Mouse (Mus musculus) layer of hippocampus, postnatal 25 days (tissue): ENCODE data around the gene Mrps36. TPM values are rescaled to one million over a fixed set of nuclear protein-coding genes. Genes with fewer than 3 reads are reported as not detected.
"Not testable (repeated sequence)": the region's sequence is repeated elsewhere in the genome, so short reads cannot be mapped to it uniquely, and the experiment has no call there.

Experiments
- DNase-seq, 2 experiments: peaks; one replicate each; pipeline ENCODE4 v3.0.0; 2022; ENCODE audit warnings: mixed read lengths in 2 of 2, low spot score in 1 of 2; ENCODE audit errors: extremely low spot score in 1 of 2
- total RNA-seq, 2 experiments: library from RNA; stranded (reverse); gene quantifications; 2 replicates each; pipeline ENCODE4 v1.2.3; 2021

Mrps36 gene
- total RNA-seq, 2 experiments from 2014 or later, result 55.9 to 56.0 TPM

GRCm38 (mm10) chr13:100742831-100743230, 1.6 kb downstream of the Mrps36 start:
- no peak for DNase-seq

GRCm38 (mm10) chr13:100732756-100733155, 11.7 kb downstream of the Mrps36 start:
- no peak for DNase-seq

GRCm38 (mm10) chr13:100731462-100732046, 12.9 kb downstream of the Mrps36 start:
- not testable (repeated sequence) for DNase-seq

- DNase-seq, result peak; percentile 76 to 82
Observed at GRCm38 (mm10) chr13:100730861-100731176, 13.6 kb downstream of the Mrps36 start, which contains the start of gene Cdk7. Gene Cdk7 (minus strand): TSS chr13:100730939.

DNA sequence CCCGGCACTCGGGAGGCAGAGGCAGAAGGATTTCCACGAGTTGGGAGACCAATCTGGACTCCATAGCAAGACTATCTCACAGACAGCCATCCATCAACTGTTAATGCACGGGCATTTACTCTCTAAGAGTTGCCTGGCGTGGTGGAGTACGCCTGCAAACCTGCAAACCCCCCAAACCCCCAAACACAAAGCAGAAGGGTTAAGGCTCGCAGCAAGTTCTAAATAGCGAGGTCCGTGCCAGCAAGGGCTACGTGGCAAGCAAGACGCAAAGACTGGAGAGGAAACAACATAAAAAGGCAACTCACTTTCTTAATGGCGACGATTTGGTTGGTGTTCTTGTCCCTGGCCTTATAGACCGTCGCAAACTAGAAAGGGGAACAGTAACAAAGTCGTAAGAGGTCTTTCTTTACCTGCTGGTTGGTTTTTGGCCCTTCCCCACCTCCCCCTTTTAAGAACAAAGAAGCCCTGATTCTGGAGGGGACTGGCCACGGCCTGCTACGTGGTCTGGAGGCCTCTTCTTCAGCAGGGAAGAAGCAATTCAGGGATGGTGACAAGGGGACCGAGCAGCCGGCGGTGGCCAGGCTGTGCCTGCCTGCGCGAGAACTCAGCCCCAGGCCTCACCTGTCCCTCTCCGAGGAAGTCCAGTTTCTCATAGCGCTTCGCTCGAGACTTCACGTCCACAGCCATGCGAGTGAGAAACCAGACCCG, 14.2 kb downstream of the Mrps36 start:
- DNase-seq, result peak in 1 of 2 experiments; percentile 3

DNA sequence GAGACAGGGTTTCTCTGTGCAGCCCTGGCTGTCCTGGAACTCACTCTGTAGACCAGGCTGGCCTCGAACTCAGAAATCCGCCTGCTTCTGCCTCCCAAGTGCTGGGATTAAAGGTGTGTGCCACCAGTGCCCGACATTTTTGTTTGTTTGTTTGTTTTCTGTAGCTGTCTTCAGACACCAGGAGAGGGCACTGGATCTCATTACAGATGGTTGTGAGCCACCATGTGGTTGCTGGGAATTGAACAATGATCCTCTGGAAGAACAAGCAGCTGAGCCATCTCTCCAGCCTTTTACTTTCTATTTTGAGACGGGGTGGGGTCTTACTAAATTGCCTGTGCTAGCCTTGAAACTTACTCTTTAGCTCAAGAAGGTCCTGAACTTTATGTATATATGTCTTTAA, 15.9 kb downstream of the Mrps36 start:
- not testable (repeated sequence) for DNase-seq

GRCm38 (mm10) chr13:100728086-100728485, 16.4 kb downstream of the Mrps36 start:
- no peak for DNase-seq

- DNase-seq, result no peak
Observed at GRCm38 (mm10) chr13:100725194-100725593, 19.3 kb downstream of the Mrps36 start.

DNA sequence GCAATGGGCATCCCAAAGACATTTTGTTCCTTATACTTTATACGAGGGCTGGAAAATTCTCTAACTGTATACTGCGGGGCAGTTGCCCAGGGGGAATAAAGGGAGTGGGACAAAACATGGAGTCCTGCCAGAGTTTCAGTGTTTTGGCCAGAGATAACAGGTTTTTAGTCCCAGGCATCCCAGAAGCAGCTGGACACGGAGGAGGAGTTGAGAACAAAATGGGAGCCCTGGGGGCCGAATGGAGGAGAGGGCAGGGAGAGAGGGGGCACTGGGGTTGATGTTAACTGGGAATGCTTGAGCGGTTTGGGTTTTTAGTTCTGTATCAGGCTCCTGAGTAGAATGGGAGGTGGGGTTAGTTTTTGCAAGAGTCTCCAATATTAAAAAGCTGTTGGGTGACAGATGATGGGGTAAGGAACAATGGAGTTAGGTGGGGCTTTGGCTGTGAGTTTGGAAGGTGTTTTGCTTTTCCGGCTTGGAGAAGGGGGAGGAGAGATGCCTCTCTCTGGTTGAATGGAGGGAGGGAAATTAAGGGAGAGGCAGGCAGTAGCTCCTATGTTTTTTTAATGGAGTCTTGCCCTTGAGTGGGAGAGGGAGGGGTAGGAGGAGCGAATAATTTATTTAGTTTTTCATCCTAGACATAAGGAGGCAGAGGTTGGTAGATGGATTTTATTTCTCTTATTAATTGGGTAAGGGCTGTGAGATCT, 20.3 kb downstream of the Mrps36 start:
- no peak for DNase-seq

GRCm38 (mm10) chr13:100721656-100722055, 22.8 kb downstream of the Mrps36 start:
- DNase-seq, result no peak

DNA sequence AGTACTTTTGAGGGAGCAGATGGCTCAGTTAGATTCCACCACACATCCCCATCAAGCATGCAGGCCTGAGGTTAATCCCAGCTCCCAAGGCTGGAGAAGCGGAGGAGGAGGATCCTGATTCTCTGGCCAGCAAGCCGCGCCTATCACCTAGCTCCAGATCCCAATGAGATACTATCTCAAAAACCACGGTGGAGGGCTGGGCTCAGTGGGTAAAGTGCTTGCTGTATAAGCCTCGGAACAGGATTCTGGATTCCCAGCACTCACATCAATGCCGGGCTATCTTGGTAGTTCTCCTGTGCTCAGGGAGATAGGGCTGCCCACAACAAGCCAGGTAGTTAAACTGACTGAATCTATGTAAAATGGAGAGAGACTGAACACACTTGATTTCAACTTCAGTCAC, 29.0 kb downstream of the Mrps36 start:
- DNase-seq, result no peak

- no peak for DNase-seq
Observed at GRCm38 (mm10) chr13:100706206-100706605, 38.3 kb downstream of the Mrps36 start.

DNA sequence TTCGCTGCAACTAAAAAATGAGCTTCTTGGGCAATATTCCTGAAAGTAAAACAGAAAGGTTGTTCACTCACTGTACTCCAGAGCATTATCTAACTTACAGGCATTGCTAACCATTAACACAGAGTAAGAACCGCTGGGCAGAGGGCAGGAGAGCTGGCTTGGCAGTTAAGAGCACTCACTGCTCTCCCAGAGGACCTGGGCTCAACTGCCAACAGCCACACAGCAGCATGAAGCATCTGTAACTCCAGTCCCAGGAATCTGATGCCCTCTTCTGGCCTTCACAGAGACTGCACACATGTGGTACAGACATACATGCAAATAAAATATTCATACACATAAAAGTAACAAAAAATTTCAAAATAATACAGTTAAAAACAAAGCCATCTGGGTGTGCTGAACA, 41.0 kb downstream of the Mrps36 start:
- no peak for DNase-seq

DNA sequence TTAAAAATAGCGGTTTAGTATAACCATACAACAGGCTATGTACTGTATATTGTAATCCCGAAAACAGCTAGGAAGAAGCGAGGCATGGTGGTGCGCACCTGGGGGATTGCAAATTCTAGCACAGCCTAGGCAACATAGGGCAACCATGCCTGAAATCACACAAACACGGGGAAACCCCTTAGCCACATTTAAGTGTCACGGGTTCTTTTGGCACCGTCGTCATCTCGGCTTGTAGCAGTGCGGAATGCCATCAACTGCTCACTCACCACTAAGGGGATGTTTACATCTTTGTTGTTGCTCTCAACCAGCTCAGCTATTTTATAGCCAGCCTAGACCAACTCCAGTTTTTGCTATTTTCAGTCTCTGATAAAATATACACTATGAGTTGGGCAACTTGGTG, 45.6 kb downstream of the Mrps36 start:
- no peak for DNase-seq

- no peak for DNase-seq
Observed at GRCm38 (mm10) chr13:100697541-100697940, 46.9 kb downstream of the Mrps36 start.

DNA sequence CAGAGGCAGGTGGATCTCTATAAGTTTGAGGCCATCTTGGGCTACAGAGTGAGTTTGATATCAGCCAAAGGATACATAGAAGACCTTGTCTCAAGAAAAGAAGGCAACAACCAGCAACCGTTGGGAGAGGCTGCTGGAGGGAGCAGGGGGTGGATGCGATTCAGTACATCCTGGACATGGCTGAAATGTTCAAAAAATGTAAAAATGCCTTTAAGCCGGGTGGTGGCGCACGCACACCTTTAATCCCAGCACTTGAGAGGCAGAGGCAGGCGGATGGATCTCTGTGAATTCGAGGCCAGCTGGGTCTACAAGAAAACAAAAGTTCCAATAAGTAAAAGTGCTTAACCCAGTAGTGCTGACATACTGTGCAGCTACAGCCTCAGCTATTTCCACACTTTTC, 56.9 kb downstream of the Mrps36 start:
- no peak for DNase-seq

Other genes with a start within 250 kb of the Mrps36 start
- gene Ocln, start 191.9 kb downstream of the Mrps36 start, total RNA-seq, result 10 to 100 TPM; 12.4 to 13.2 TPM
- gene Marveld2, start 127.7 kb downstream of the Mrps36 start, total RNA-seq, result 1 to 10 TPM; 1.1 to 1.2 TPM
- gene Ak6, start 93.7 kb downstream of the Mrps36 start, total RNA-seq, result 10 to 100 TPM; 93.3 to 93.7 TPM
- 10 to 100 TPM; 13.2 to 14.0 TPM for gene Rad17, start 93.6 kb downstream of the Mrps36 start, total RNA-seq
- gene Taf9, start 93.1 kb downstream of the Mrps36 start, total RNA-seq, result 10 to 100 TPM; 20.8 to 23.3 TPM
- under 1 TPM; 0.17 to 0.42 TPM for gene Ccdc125, start 74.9 kb downstream of the Mrps36 start, total RNA-seq
- 10 to 100 TPM; 36.3 to 38.6 TPM for gene Cdk7, start 13.7 kb downstream of the Mrps36 start, total RNA-seq
- gene Cenph, start 31.2 kb upstream of the Mrps36 start, total RNA-seq, result 1 to 10 TPM in 1 of 2 experiments, under 1 TPM in 1; 0.42 to 1.1 TPM
- 1 to 10 TPM; 1.5 TPM for gene Ccnb1, start 41.9 kb upstream of the Mrps36 start, total RNA-seq
- gene Slc30a5, start 88.8 kb upstream of the Mrps36 start, total RNA-seq, result 10 to 100 TPM; 37.9 to 40.5 TPM